Mouse (Mus musculus) kidney, postnatal 0 days (tissue): Measurements from ENCODE around the gene Rabepk. TPM values are rescaled to one million over a fixed set of nuclear protein-coding genes. Genes with fewer than 3 reads are reported as not detected.
A peak's percentile ranks its signal among the peaks of the same experiment; 100 is the strongest.
"Not testable (repeated sequence)": the region's sequence is repeated elsewhere in the genome, so short reads cannot be mapped to it uniquely, and the experiment has no call there.

Experiments used
- ATAC-seq: fragments of 200-750 bp; cut with Nextera tagmentation; replicated peaks from 2 replicates; pipeline ENCODE4 v1.8.0; 2017; ENCODE audit warnings: low read depth, moderate number of reproducible peaks, moderate TSS enrichment, moderate library complexity; ENCODE audit not compliant: low FRiP score
- DNase-seq: peaks from one replicate; pipeline ENCODE4 v3.0.0-alpha.2; 2016; ENCODE audit warnings: low spot score
- H3K27ac ChIP-seq: fragments of 300-500 bp; sonication (generic); 2 replicates; pipeline ENCODE4 v1.5.1; 2014; ENCODE audit warnings: mild to moderate bottlenecking
- H3K27me3 ChIP-seq: fragments of 300-500 bp; sonication (generic); 2 replicates; pipeline ENCODE4 v1.6.1; 2014; ENCODE audit warnings: low read length, mixed read lengths; ENCODE audit not compliant: insufficient read depth
- H3K36me3 ChIP-seq: fragments of 300-500 bp; sonication (generic); 2 replicates; pipeline ENCODE4 v1.6.1; 2014; ENCODE audit warnings: low read length, mixed read lengths; ENCODE audit not compliant: insufficient read depth
- H3K4me1 ChIP-seq: fragments of 300-500 bp; sonication (generic); replicated peaks from 2 replicates; pipeline ENCODE4 v1.6.1; 2014; ENCODE audit warnings: antibody characterized with exemption, low read length, mixed read lengths; ENCODE audit not compliant: insufficient read depth
- H3K4me2 ChIP-seq: fragments of 300-500 bp; sonication (generic); 2 replicates; pipeline ENCODE4 v1.6.1; 2014; ENCODE audit warnings: mild to moderate bottlenecking, low read length, moderate library complexity, mixed read lengths
- H3K4me3 ChIP-seq: fragments of 300-500 bp; sonication (generic); replicated peaks from 2 replicates; pipeline ENCODE4 v1.5.1; 2014; ENCODE audit warnings: low read depth, low read length
- H3K9ac ChIP-seq: fragments of 300-500 bp; sonication (generic); 2 replicates; pipeline ENCODE4 v1.6.1; 2014; ENCODE audit warnings: low read depth, low read length
- H3K9me3 ChIP-seq: fragments of 300-500 bp; sonication (generic); replicated peaks from 2 replicates; pipeline ENCODE4 v1.6.1; 2016; ENCODE audit warnings: low read length, inconsistent platforms, mixed read lengths
- CTCF ChIP-seq: IDR thresholded peaks from 2 replicates; pipeline ENCODE4 v1.5.1; 2016; ENCODE audit warnings: antibody characterized with exemption, low read depth, mild to moderate bottlenecking, moderate library complexity
- WGBS: fragments of 180-500 bp; shearing (Covaris S2); extraction: QIAGEN DNeasy Blood & Tissue Kit; methylation state at CpG from one replicate; pipeline ENCODE4 v1.1.7; 2014; 5-methylcytosine and 5-hydroxymethylcytosine counted together
- polyA plus RNA-seq: library from polyadenylated mRNA; unstranded; fragments of >200 nt; fragmentation: Nextera tagmentation; extraction: Ambion mirVana; gene quantifications from 2 replicates; pipeline ENCODE4 v1.2.1, GENCODE M21; 2015

Gene Rabepk
- polyA plus RNA-seq, 1 experiment from 2014 or later, result 33.3 TPM

GRCm38 (mm10) chr2:34833624-34834023 lies 33.9 kb upstream of the Rabepk start:
- no peak for DNase-seq
- no peak overlapping the region for H3K4me2 ChIP-seq
- H3K27me3 ChIP-seq, result no peaks in the 10 kb centered on the region
- no peak overlapping the region for H3K4me3 ChIP-seq
- WGBS, result 92% methylated on average over 17 of the region's 17 CpGs
- H3K36me3 ChIP-seq, result no peaks in the 10 kb centered on the region
- H3K9me3 ChIP-seq, result no peaks in the 10 kb centered on the region
- TF ChIP-seq CTCF, result no peak
- H3K4me1 ChIP-seq, result no peaks in the 10 kb centered on the region
- no peak overlapping the region for H3K27ac ChIP-seq
- no peak for ATAC-seq
- no peak overlapping the region for H3K9ac ChIP-seq

- not testable (repeated sequence) for ATAC-seq, DNase-seq
Measured at GRCm38 (mm10) chr2:34832766-34833457, 33.2 kb upstream of the Rabepk start, which contains the start of gene Gm34653. Gm34653 (plus strand) TSS chr2:34833007.

GRCm38 (mm10) chr2:34830066-34830465 lies 30.4 kb upstream of the Rabepk start:
- not testable (repeated sequence) for H3K27me3 ChIP-seq, DNase-seq, H3K4me2 ChIP-seq, H3K9ac ChIP-seq, H3K4me1 ChIP-seq, H3K36me3 ChIP-seq, H3K27ac ChIP-seq, H3K9me3 ChIP-seq, H3K4me3 ChIP-seq, ATAC-seq
- WGBS, result 91% methylated on average over 17 of the region's 17 CpGs

More at GRCm38 (mm10) chr2:34832766-34833457, 33.2 kb upstream of the Rabepk start, which contains the start of gene Gm34653:
- WGBS, result 68% methylated on average over 11 of the region's 11 CpGs
- not testable (repeated sequence) for H3K36me3 ChIP-seq, H3K9me3 ChIP-seq, H3K4me3 ChIP-seq, H3K4me2 ChIP-seq, H3K27ac ChIP-seq, H3K27me3 ChIP-seq, H3K9ac ChIP-seq, H3K4me1 ChIP-seq

- Histone ChIP-seq H3K27ac (no peak overlapping the region), H3K4me1 (0 out of 2 replicates have a peak, but pooled peaks cover 8% of the 10 kb centered on the region), H3K9me3 (no peaks in the 10 kb centered on the region), H3K4me3 (no peak overlapping the region), H3K4me2 (no peak overlapping the region), H3K9ac (no peak overlapping the region), H3K36me3 (0 out of 2 replicates have a peak, but pooled peaks cover 4% of the 10 kb centered on the region), H3K27me3 (no peaks in the 10 kb centered on the region)
- 91% methylated on average over 1 of the region's 1 CpGs for WGBS
- ATAC-seq (no peak), DNase-seq (no peak)
- no peak for TF ChIP-seq CTCF
Measured at GRCm38 (mm10) chr2:34828026-34828425, 28.3 kb upstream of the Rabepk start.

- Histone ChIP-seq H3K36me3 (0 out of 2 replicates have a peak, but pooled peaks cover 5% of the 10 kb centered on the region), H3K4me1 (0 out of 2 replicates have a peak, but pooled peaks cover 8% of the 10 kb centered on the region), H3K4me3 (no peak overlapping the region), H3K9me3 (no peaks in the 10 kb centered on the region), H3K27me3 (no peaks in the 10 kb centered on the region), H3K27ac (no peak overlapping the region), H3K9ac (no peak overlapping the region), H3K4me2 (no peak overlapping the region)
- TF ChIP-seq CTCF, result no peak
- 90% methylated on average over 4 of the region's 4 CpGs for WGBS
- DNase-seq (no peak), ATAC-seq (no peak)
Measured at GRCm38 (mm10) chr2:34827591-34827990, 27.9 kb upstream of the Rabepk start.

GRCm38 (mm10) chr2:34826460-34827231 lies 26.9 kb upstream of the Rabepk start:
- DNase-seq, result no peak
- Histone ChIP-seq H3K27ac (peak overlapping the region; percentile 95), H3K4me2 (peak overlapping the region; percentile 81), H3K4me3 (peak overlapping the region; percentile 97), H3K27me3 (no peaks in the 10 kb centered on the region), H3K9ac (peak overlapping the region; percentile 96), H3K4me1 (0 out of 2 replicates have a peak, but pooled peaks cover 8% of the 10 kb centered on the region), H3K9me3 (no peaks in the 10 kb centered on the region), H3K36me3 (0 out of 2 replicates have a peak, but pooled peaks cover 9% of the 10 kb centered on the region)
- TF ChIP-seq CTCF, result no peak
- peak; percentile 24; the same call in 1 of the 2 replicates for ATAC-seq
- 37% methylated on average over 20 of the region's 21 CpGs for WGBS
